Mouse (Mus musculus): ENCODE measurements around the gene Ankzf1. TPM values are rescaled to one million over a fixed set of nuclear protein-coding genes. Genes with fewer than 3 reads are reported as not detected.

Gene Ankzf1
- polyA plus RNA-seq, 1 experiment: 14.5 TPM

DNA sequence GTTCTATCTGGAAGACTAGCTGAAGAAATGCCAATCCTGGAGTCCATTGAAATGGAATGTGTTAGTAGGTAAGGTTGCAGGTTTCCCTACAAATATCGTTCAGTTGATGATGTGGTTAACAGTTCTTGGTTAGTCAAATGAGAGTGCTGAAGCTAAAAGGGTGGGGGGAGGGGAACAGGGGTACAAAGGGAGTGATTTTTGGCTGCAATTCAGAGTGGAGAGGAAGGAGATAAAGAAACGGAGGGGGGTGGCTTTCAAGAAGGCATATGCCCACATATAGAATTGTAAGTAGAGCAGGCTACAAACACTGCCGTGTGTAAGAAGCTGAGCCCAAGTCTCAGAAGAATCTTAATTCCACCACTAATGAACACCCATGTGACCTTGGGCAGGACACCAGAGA lies 33.5 kb downstream of the Ankzf1 start:
- no peak for DNase-seq
- Histone ChIP-seq H3K27ac (ENCODE audit: insufficient read depth, low read depth, low read length) (no peak overlapping the region), H3K27me3 (replicated peaks; ENCODE audit: control insufficient read depth, insufficient read depth, low read length) (no peaks in the 10 kb centered on the region), H3K4me1 (ENCODE audit: control insufficient read depth, insufficient read depth, low read length) (no peaks in the 10 kb centered on the region; the same call in 1 of the 2 replicates), H3K4me3 (ENCODE audit: insufficient read depth, low read depth, low read length) (no peak overlapping the region), H3K36me3 (ENCODE audit: control insufficient read depth, insufficient read depth, low read length) (no peaks in the 10 kb centered on the region)
- TF ChIP-seq CTCF (conservative IDR thresholded peaks at IDR 0.05; ENCODE audit: insufficient read depth, insufficient read length, low read depth, low read length) (no peak), POLR2A (IDR thresholded peaks at IDR 0.05; ENCODE audit: low read depth, low read length) (no peak)
- WGBS: 68% methylated on average over 3 of the region's 3 CpGs

DNA sequence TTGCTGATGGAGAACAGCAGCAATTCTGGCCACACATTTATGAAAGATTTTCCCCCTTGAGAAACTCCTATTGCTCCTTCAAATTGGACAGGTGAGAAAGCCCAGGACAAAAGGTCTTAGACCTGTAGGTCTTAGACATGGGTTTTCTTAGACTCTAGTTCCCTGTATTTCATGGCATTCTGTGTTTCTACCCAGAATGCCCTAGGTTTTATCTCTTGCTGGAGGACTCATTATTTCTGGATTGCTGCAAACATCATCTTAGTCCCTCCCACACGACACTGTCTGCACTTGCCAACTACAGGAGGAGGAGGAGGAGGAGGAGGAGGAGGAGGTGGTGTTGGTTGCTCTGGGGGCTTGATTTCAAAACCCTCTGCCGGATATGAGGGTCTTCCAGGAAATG lies 34.2 kb downstream of the Ankzf1 start:
- no peaks in the 10 kb centered on the region; the same call in 1 of the 2 replicates for H3K4me1 ChIP-seq (ENCODE audit: control insufficient read depth, insufficient read depth, low read length)
- 41% methylated on average over 2 of the region's 2 CpGs for WGBS
- TF ChIP-seq CTCF (conservative IDR thresholded peaks at IDR 0.05; ENCODE audit: insufficient read depth, insufficient read length, low read depth, low read length) (no peak), POLR2A (IDR thresholded peaks at IDR 0.05; ENCODE audit: low read depth, low read length) (no peak)

DNA sequence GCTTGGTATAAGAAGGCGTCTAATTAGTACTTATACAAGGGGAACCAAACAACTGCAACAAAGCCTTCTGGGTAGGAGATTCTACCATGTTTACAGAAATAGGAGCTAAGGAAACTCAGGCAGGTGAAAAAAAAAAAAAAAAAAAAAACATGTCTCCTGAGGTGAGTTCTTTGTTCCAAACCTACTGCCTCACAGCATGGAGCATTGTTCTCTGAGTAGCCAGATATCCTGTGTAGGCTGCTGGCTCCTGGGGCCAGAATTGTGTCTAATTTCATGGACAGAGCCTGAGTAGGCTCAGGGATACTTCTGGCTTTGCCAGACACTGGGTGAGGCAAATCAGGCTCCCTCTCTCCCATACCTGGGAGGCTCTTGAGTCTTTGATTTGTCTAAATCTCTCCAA lies 35.7 kb downstream of the Ankzf1 start:
- no peak for TF ChIP-seq CTCF (conservative IDR thresholded peaks at IDR 0.05; ENCODE audit: insufficient read depth, insufficient read length, low read depth, low read length)
- no peak for TF ChIP-seq POLR2A (IDR thresholded peaks at IDR 0.05; ENCODE audit: low read depth, low read length)
- H3K4me3 ChIP-seq (ENCODE audit: insufficient read depth, low read depth, low read length): no peak overlapping the region
- no peaks in the 10 kb centered on the region; the same call in 1 of the 2 replicates for H3K4me1 ChIP-seq (ENCODE audit: control insufficient read depth, insufficient read depth, low read length)
- no peaks in the 10 kb centered on the region for H3K36me3 ChIP-seq (ENCODE audit: control insufficient read depth, insufficient read depth, low read length)
- no peaks in the 10 kb centered on the region for H3K27me3 ChIP-seq (replicated peaks; ENCODE audit: control insufficient read depth, insufficient read depth, low read length)
- 82% methylated on average over 1 of the region's 1 CpGs for WGBS
- no peak overlapping the region for H3K27ac ChIP-seq (ENCODE audit: insufficient read depth, low read depth, low read length)
- no peak for DNase-seq

More for the DNA sequence above, 34.2 kb downstream of the Ankzf1 start:
- Histone ChIP-seq H3K27ac (ENCODE audit: insufficient read depth, low read depth, low read length) (no peak overlapping the region), H3K27me3 (replicated peaks; ENCODE audit: control insufficient read depth, insufficient read depth, low read length) (no peaks in the 10 kb centered on the region), H3K36me3 (ENCODE audit: control insufficient read depth, insufficient read depth, low read length) (no peaks in the 10 kb centered on the region), H3K4me3 (ENCODE audit: insufficient read depth, low read depth, low read length) (no peak overlapping the region)
- DNase-seq: no peak

DNA sequence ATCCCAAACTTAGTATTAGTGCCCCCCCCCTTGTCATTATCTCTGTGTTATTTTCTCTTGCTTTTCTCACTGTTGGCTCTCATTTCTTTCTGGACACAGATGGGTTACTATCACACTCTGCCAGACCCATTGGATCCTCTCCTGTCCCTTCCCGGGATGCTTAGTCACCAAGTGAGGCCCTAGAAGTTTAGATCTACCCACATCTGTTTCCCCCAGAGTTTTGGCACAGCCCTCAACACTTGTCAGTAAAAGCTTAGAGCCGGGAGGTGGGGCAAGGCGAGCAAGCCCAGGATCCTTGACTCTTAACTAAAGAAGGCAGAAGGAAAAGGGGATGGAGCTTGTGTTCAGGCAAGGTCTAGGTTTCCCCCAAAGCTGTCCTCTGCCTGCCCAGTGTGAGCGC lies 37.2 kb downstream of the Ankzf1 start:
- Histone ChIP-seq H3K4me3 (ENCODE audit: insufficient read depth, low read depth, low read length) (no peak overlapping the region), H3K36me3 (ENCODE audit: control insufficient read depth, insufficient read depth, low read length) (no peaks in the 10 kb centered on the region), H3K4me1 (ENCODE audit: control insufficient read depth, insufficient read depth, low read length) (no peaks in the 10 kb centered on the region; the same call in 1 of the 2 replicates), H3K27ac (ENCODE audit: insufficient read depth, low read depth, low read length) (no peak overlapping the region), H3K27me3 (replicated peaks; ENCODE audit: control insufficient read depth, insufficient read depth, low read length) (no peaks in the 10 kb centered on the region)
- DNase-seq: no peak
- WGBS: 66% methylated on average over 4 of the region's 4 CpGs
- TF ChIP-seq CTCF (conservative IDR thresholded peaks at IDR 0.05; ENCODE audit: insufficient read depth, insufficient read length, low read depth, low read length) (no peak), POLR2A (IDR thresholded peaks at IDR 0.05; ENCODE audit: low read depth, low read length) (no peak)

- WGBS: 71% methylated on average over 7 of the region's 7 CpGs
Measured at GRCm38 (mm10) chr1:75230335-75230994, 38.5 kb downstream of the Ankzf1 start.

DNA sequence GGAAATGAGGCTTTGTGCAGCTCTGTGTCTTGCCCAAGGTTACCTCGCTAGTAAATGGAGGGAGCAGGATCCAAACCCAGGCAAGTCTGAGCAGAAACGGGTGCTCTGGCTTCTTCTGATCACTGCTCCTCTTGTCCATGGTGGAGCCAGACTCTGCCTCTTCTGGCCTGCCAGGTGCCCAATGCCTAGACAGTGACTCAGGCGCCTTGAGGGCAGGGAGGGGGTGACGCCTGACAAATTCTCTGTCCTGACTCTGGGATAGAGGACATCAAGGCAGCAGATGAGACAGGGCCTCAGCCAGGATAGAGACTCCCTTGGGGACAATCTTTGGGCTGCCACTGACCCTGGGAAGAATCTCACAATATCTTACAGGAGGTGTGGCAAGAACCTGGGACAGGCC lies 39.3 kb downstream of the Ankzf1 start:
- TF ChIP-seq CTCF (conservative IDR thresholded peaks at IDR 0.05; ENCODE audit: insufficient read depth, insufficient read length, low read depth, low read length) (no peak), POLR2A (IDR thresholded peaks at IDR 0.05; ENCODE audit: low read depth, low read length) (no peak)
- H3K4me1 ChIP-seq (ENCODE audit: control insufficient read depth, insufficient read depth, low read length): peaks cover 7% of the 10 kb centered on the region
- DNase-seq: no peak
- H3K36me3 ChIP-seq (ENCODE audit: control insufficient read depth, insufficient read depth, low read length): no peaks in the 10 kb centered on the region
- no peak overlapping the region for H3K4me3 ChIP-seq (ENCODE audit: insufficient read depth, low read depth, low read length)
- H3K27ac ChIP-seq (ENCODE audit: insufficient read depth, low read depth, low read length): no peak overlapping the region
- no peaks in the 10 kb centered on the region for H3K27me3 ChIP-seq (replicated peaks; ENCODE audit: control insufficient read depth, insufficient read depth, low read length)
- WGBS: 75% methylated on average over 4 of the region's 4 CpGs

More at GRCm38 (mm10) chr1:75230335-75230994, 38.5 kb downstream of the Ankzf1 start:
- no peaks in the 10 kb centered on the region for H3K36me3 ChIP-seq (ENCODE audit: control insufficient read depth, insufficient read depth, low read length)
- DNase-seq: no peak
- H3K27me3 ChIP-seq (replicated peaks; ENCODE audit: control insufficient read depth, insufficient read depth, low read length): no peaks in the 10 kb centered on the region
- peaks cover 4% of the 10 kb centered on the region; the same call in 1 of the 2 replicates for H3K4me1 ChIP-seq (ENCODE audit: control insufficient read depth, insufficient read depth, low read length)
- no peak overlapping the region for H3K27ac ChIP-seq (ENCODE audit: insufficient read depth, low read depth, low read length)
- no peak overlapping the region for H3K4me3 ChIP-seq (ENCODE audit: insufficient read depth, low read depth, low read length)
- TF ChIP-seq POLR2A (IDR thresholded peaks at IDR 0.05; ENCODE audit: low read depth, low read length) (no peak), CTCF (conservative IDR thresholded peaks at IDR 0.05; ENCODE audit: insufficient read depth, insufficient read length, low read depth, low read length) (no peak)

- H3K36me3 ChIP-seq (ENCODE audit: control insufficient read depth, insufficient read depth, low read length): no peaks in the 10 kb centered on the region
- TF ChIP-seq CTCF (conservative IDR thresholded peaks at IDR 0.05; ENCODE audit: insufficient read depth, insufficient read length, low read depth, low read length): no peak
- TF ChIP-seq POLR2A (IDR thresholded peaks at IDR 0.05; ENCODE audit: low read depth, low read length): no peak
- H3K4me1 ChIP-seq (ENCODE audit: control insufficient read depth, insufficient read depth, low read length): peaks cover 7% of the 10 kb centered on the region
- no peak within 1 kb of the TSS for H3K27ac ChIP-seq (ENCODE audit: insufficient read depth, low read depth, low read length)
- no peaks in the 10 kb centered on the region for H3K27me3 ChIP-seq (replicated peaks; ENCODE audit: control insufficient read depth, insufficient read depth, low read length)
- H3K4me3 ChIP-seq (ENCODE audit: insufficient read depth, low read depth, low read length): no peak within 1 kb of the TSS
- DNase-seq: no peak
- 80% methylated on average over 5 of the region's 5 CpGs for WGBS
Measured at GRCm38 (mm10) chr1:75231664-75232152, 39.8 kb downstream of the Ankzf1 start, which contains the start of gene A630095N17Rik. Gene A630095N17Rik (minus strand): TSS chr1:75232102.

All from kidney, adult 2 months (tissue).